Mouse (Mus musculus): ENCODE data around the gene Diaph2. TPM values are rescaled to one million over a fixed set of nuclear protein-coding genes. Genes with fewer than 3 reads are reported as not detected.
"Not testable (repeated sequence)": the region's sequence is repeated elsewhere in the genome, so short reads cannot be mapped to it uniquely, and the experiment has no call there.

Gene Diaph2
- polyA plus RNA-seq, 1 experiment, result 2.7 TPM

DNA sequence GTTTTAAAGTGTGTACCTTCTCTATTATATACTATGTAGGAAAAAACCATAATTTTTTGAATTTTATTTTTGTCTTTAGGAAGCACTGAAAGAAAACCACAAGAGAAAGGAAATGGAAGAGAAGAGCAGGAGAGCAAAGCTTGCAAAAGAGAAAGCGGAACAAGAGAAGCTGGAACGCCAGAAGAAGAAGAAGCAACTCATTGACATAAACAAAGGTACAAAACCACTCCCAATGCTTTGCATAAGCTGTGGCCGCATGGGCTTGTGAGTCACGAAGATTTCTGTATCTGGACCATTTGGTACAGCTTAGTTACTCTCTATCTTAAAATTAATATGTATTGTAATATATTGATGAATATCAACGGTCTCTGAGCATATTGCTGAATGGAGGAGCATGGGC is 540.2 kb downstream of the Diaph2 start:
- Histone ChIP-seq H3K27ac (ENCODE audit: insufficient read depth, low read length) (no peak overlapping the region), H3K27me3 (ENCODE audit: control insufficient read depth, insufficient read depth, low read length) (no peaks in the 10 kb centered on the region), H3K36me3 (ENCODE audit: control insufficient read depth, insufficient read depth, low read length) (no peaks in the 10 kb centered on the region), H3K4me1 (ENCODE audit: control insufficient read depth, insufficient read depth, insufficient read length) (no peaks in the 10 kb centered on the region), H3K4me3 (ENCODE audit: extremely low read depth, insufficient read depth, insufficient read length) (no peak overlapping the region)
- WGBS, result 64% methylated on average over 5 of the region's 5 CpGs
- no peak for TF ChIP-seq POLR2A (IDR thresholded peaks at IDR 0.05; ENCODE audit: low read depth, low read length)
- no peak for TF ChIP-seq CTCF (IDR thresholded peaks at IDR 0.05; ENCODE audit: extremely low read depth, insufficient read depth, insufficient read length, insufficient replicate concordance)
- DNase-seq (ENCODE audit: low read depth in 1 of 2, low spot score in 2 of 2), result no peak

DNA sequence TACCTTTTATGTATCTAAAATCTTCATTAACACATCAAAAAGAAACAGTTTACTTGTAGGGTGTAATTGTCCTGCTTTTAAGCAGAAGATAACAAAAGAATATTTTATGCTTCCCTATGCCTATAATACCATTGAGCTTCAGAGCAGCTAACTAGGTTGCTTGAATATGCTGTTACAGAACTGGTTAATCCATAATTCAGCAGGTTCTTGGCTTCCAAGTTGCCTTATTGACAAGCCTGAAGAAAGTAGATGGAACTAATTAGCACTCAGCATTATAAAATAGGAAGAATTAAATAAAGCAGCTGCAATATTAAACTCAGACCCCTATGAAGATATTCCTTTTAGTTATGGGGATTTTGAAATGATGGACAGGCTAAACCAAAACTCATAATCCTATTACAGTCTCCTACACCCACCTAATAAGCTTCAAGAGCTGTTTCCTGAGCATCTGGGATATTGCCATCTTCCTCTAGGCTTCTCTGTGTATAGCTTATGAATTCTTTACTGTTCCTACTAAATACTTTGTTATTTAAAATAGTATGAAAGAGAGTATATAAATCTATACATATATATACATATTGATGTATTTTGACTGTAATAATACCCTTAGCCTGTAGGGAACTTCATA is 601.4 kb downstream of the Diaph2 start:
- no peaks in the 10 kb centered on the region for H3K36me3 ChIP-seq (ENCODE audit: control insufficient read depth, insufficient read depth, low read length)
- no peaks in the 10 kb centered on the region for H3K27me3 ChIP-seq (ENCODE audit: control insufficient read depth, insufficient read depth, low read length)
- no peak for TF ChIP-seq POLR2A (IDR thresholded peaks at IDR 0.05; ENCODE audit: low read depth, low read length)
- DNase-seq (ENCODE audit: low read depth in 1 of 2, low spot score in 2 of 2), result no peak
- no peak overlapping the region for H3K4me3 ChIP-seq (ENCODE audit: extremely low read depth, insufficient read depth, insufficient read length)
- no peak overlapping the region for H3K27ac ChIP-seq (ENCODE audit: insufficient read depth, low read length)
- H3K4me1 ChIP-seq (ENCODE audit: control insufficient read depth, insufficient read depth, insufficient read length), result no peaks in the 10 kb centered on the region

DNA sequence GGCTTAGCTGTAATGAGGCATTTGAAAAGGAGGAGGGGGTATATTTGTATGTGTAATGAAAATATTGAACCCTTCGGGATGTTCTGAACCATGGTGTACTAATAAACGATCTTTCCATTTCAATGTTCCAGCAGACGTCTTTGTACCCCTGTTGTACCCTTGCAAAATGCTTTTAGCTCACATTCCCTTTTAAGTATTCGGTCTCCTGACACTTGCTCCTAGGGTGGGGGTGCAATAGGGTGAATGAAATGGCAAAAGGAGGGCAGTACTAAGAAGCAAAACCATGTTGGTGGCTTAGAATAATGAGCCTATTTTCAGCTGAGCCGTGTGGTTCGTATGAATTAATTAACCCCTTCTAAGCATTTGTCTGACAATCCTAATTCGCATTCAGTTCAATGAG is 601.9 kb downstream of the Diaph2 start:
- WGBS, result 86% methylated on average over 7 of the region's 7 CpGs
- no peak for DNase-seq (ENCODE audit: low read depth in 1 of 2, low spot score in 2 of 2)
- no peaks in the 10 kb centered on the region for H3K4me1 ChIP-seq (ENCODE audit: control insufficient read depth, insufficient read depth, insufficient read length)
- no peak overlapping the region for H3K4me3 ChIP-seq (ENCODE audit: extremely low read depth, insufficient read depth, insufficient read length)
- TF ChIP-seq CTCF (IDR thresholded peaks at IDR 0.05; ENCODE audit: extremely low read depth, insufficient read depth, insufficient read length, insufficient replicate concordance), result no peak
- TF ChIP-seq POLR2A (IDR thresholded peaks at IDR 0.05; ENCODE audit: low read depth, low read length), result no peak
- H3K27ac ChIP-seq (ENCODE audit: insufficient read depth, low read length), result no peak overlapping the region
- H3K27me3 ChIP-seq (ENCODE audit: control insufficient read depth, insufficient read depth, low read length), result no peaks in the 10 kb centered on the region
- H3K36me3 ChIP-seq (ENCODE audit: control insufficient read depth, insufficient read depth, low read length), result no peaks in the 10 kb centered on the region

DNA sequence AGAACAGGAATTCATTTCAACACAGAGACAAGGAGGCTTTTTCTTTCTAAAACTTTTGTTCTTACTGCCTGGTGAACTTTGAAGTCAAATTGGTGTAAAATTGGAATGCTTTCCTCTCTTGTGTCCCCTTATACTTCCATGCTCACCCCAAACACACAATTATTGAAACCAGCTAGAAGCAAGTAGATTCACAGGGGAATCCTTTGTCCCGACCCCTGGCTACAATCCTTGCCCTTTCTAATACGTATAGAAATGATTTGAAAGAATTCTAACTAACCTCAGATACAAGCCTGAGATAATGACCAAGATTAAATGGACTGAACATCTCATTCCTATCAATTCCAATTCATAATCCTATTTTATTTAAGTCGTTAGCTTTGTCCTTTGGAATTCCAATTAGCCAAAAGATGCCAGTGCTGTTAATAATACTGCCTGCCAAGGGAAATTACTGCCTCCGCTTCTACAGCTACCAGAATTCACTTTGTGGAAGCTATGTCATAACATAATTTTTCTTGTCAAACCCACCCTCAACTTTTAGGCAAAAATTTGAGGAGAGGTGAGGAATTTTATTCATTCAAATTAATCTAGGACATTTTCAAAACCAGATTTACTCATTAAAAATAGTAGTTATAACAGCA is 644.1 kb downstream of the Diaph2 start:
- 78% methylated on average over 4 of the region's 4 CpGs for WGBS
- Histone ChIP-seq H3K4me1 (ENCODE audit: control insufficient read depth, insufficient read depth, insufficient read length) (no peaks in the 10 kb centered on the region), H3K4me3 (ENCODE audit: extremely low read depth, insufficient read depth, insufficient read length) (no peak overlapping the region), H3K27ac (ENCODE audit: insufficient read depth, low read length) (no peak overlapping the region), H3K36me3 (ENCODE audit: control insufficient read depth, insufficient read depth, low read length) (no peaks in the 10 kb centered on the region), H3K27me3 (ENCODE audit: control insufficient read depth, insufficient read depth, low read length) (no peaks in the 10 kb centered on the region)
- TF ChIP-seq POLR2A (IDR thresholded peaks at IDR 0.05; ENCODE audit: low read depth, low read length), result no peak
- no peak for TF ChIP-seq CTCF (IDR thresholded peaks at IDR 0.05; ENCODE audit: extremely low read depth, insufficient read depth, insufficient read length, insufficient replicate concordance)
- no peak for DNase-seq (ENCODE audit: low read depth in 1 of 2, low spot score in 2 of 2)

DNA sequence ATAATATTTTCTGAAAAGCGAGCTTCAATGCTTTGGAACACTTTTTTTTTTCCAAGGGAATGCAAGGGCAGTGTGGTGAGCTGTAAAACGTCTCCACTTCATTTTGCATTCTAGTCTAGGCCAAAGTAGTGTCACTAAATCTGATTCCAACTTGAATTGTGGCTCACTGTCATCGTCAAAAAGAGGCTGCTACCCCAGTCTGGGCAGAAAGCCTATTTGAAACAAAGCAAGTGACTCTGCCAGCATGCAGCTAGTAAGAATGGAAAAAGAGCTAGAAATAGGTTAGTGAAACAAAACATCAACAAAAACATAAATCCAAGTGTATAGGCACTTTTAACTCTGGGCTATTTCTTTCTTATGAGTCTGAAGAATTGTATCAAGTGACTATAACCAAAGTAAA is 653.7 kb downstream of the Diaph2 start:
- TF ChIP-seq CTCF (IDR thresholded peaks at IDR 0.05; ENCODE audit: extremely low read depth, insufficient read depth, insufficient read length, insufficient replicate concordance) (no peak), POLR2A (IDR thresholded peaks at IDR 0.05; ENCODE audit: low read depth, low read length) (no peak)
- DNase-seq (ENCODE audit: low read depth in 1 of 2, low spot score in 2 of 2), result no peak

DNA sequence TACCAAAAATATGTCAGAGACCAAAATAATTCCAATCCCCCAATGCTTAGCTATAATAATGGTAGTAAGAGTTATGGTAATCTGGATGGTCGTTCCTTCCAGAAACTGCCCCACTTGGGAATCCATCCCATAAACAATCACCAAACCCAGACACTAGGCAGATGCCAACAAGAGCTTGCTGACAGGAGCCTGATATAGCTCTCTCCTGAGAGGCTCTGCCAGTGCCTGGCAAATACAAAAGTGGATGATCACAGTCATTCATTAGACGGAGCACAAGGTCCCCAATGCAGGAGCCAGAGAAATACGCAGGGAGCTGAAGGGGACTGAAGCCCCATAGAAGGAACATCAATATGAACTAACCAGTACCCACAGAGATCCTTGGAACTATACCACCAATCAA is 657.9 kb downstream of the Diaph2 start:
- H3K4me3 ChIP-seq (ENCODE audit: extremely low read depth, insufficient read depth, insufficient read length); H3K27me3 ChIP-seq (ENCODE audit: control insufficient read depth, insufficient read depth, low read length); DNase-seq (ENCODE audit: low read depth in 1 of 2, low spot score in 2 of 2); H3K27ac ChIP-seq (ENCODE audit: insufficient read depth, low read length); H3K36me3 ChIP-seq (ENCODE audit: control insufficient read depth, insufficient read depth, low read length); H3K4me1 ChIP-seq (ENCODE audit: control insufficient read depth, insufficient read depth, insufficient read length): not testable (repeated sequence)
- WGBS, result 86% methylated on average over 3 of the region's 3 CpGs

More for the DNA sequence above, 653.7 kb downstream of the Diaph2 start:
- H3K4me3 ChIP-seq (ENCODE audit: extremely low read depth, insufficient read depth, insufficient read length), result no peak overlapping the region
- WGBS, result 68% methylated on average over 3 of the region's 3 CpGs
- no peaks in the 10 kb centered on the region for H3K27me3 ChIP-seq (ENCODE audit: control insufficient read depth, insufficient read depth, low read length)
- no peaks in the 10 kb centered on the region for H3K4me1 ChIP-seq (ENCODE audit: control insufficient read depth, insufficient read depth, insufficient read length)
- no peaks in the 10 kb centered on the region for H3K36me3 ChIP-seq (ENCODE audit: control insufficient read depth, insufficient read depth, low read length)
- no peak overlapping the region for H3K27ac ChIP-seq (ENCODE audit: insufficient read depth, low read length)

DNA sequence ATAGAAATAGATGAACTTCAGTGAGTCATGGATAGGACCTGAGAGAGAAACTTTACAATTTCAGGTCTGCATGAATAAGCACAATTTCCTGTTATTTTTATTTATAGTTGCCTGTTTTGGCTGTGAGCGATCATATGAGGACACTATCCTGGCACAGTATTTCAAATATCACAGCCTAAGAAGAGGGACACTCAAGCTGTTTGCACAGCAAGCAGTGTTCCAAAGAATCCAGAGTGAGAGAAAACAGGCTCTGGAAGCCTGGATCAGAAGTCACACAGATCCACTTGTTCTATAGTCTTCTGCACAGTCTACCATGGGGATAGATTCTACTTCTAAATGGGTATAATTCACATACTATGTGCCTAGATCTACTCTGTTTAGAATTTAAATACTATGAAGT is 659.4 kb downstream of the Diaph2 start:
- WGBS, result 73% methylated on average over 1 of the region's 1 CpGs
- Histone ChIP-seq H3K4me1 (ENCODE audit: control insufficient read depth, insufficient read depth, insufficient read length) (no peaks in the 10 kb centered on the region), H3K27me3 (ENCODE audit: control insufficient read depth, insufficient read depth, low read length) (no peaks in the 10 kb centered on the region), H3K27ac (ENCODE audit: insufficient read depth, low read length) (no peak overlapping the region), H3K36me3 (ENCODE audit: control insufficient read depth, insufficient read depth, low read length) (no peaks in the 10 kb centered on the region), H3K4me3 (ENCODE audit: extremely low read depth, insufficient read depth, insufficient read length) (no peak overlapping the region)
- no peak for DNase-seq (ENCODE audit: low read depth in 1 of 2, low spot score in 2 of 2)
- TF ChIP-seq POLR2A (IDR thresholded peaks at IDR 0.05; ENCODE audit: low read depth, low read length) (no peak), CTCF (IDR thresholded peaks at IDR 0.05; ENCODE audit: extremely low read depth, insufficient read depth, insufficient read length, insufficient replicate concordance) (no peak)
